Mouse (Mus musculus) liver, embryonic 14.5 days (tissue): ENCODE data around the gene Ttpal.

ENCODE experiments used
- CTCF ChIP-seq: IDR thresholded peaks from 2 replicates; pipeline ENCODE4 v1.5.1; 2016; ENCODE audit warnings: antibody characterized with exemption, low read depth, control low read depth
- EP300 ChIP-seq: IDR thresholded peaks from 2 replicates; pipeline ENCODE4 v1.6.1; 2016; ENCODE audit warnings: antibody characterized with exemption, low read depth

DNA sequence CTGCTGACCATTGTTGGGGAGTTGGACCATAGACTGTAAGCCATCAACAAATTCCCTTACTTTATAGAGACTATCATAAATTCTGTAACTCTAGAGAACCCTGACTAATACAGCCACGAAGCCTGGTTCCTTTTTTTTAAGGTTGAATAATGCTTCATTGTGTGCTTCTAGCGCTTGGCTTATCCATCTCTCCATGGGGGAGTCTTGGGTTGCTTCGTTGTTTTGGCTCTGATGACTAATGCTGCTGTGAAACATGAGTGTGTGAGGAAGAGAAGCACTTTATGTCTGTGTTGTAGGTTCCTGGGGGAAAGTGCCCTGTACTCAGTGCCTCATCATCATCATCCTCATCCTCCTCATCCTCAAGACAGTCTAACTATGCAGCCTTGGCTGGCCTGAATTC is 61.8 kb downstream of the Ttpal start:
- TF ChIP-seq CTCF (no peak), EP300 (no peak)
